Mouse (Mus musculus): ENCODE results near the gene Fblim1.
A peak's percentile ranks its signal among the peaks of the same experiment; 100 is the strongest.
"Not testable (repeated sequence)": the region's sequence is repeated elsewhere in the genome, so short reads cannot be mapped to it uniquely, and the experiment has no call there.

Fblim1 gene

DNA sequence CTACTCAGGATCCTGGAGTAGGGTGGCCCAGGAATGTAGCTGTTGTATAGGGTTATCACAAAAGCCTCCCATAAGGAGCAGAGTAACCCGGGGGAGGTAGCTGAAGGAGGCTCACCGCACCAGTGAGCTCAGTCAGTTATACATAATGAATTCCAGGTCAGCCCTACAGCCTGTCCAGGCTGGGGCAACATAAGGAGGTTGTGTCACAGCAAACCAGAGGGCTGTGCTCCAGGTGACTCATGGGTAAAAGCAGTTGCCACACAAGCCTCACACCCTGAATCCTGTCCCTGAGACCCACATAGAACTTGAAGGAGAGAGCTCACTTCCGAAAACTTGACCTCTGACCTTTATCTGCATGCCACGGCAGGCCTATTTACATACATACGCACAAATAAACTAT is 36.9 kb downstream of the Fblim1 start:
- DNase-seq (ENCODE audit: low spot score in 2 of 2) = no peak

- not testable (repeated sequence) for DNase-seq (ENCODE audit: low spot score in 2 of 2)
Observed at GRCm38 (mm10) chr4:141567174-141567573, 38.7 kb downstream of the Fblim1 start.

GRCm38 (mm10) chr4:141566187-141566586 is 39.7 kb downstream of the Fblim1 start:
- no peak for DNase-seq (ENCODE audit: low spot score in 2 of 2)

GRCm38 (mm10) chr4:141565325-141565724 is 40.6 kb downstream of the Fblim1 start:
- no peak for DNase-seq (ENCODE audit: low spot score in 2 of 2)

GRCm38 (mm10) chr4:141564660-141565059 is 41.2 kb downstream of the Fblim1 start:
- no peak for DNase-seq (ENCODE audit: low spot score in 2 of 2)

- DNase-seq (ENCODE audit: low spot score in 2 of 2) = no peak
Observed at GRCm38 (mm10) chr4:141564209-141564608, 41.7 kb downstream of the Fblim1 start.

- no peak for DNase-seq (ENCODE audit: low spot score in 2 of 2)
Observed at GRCm38 (mm10) chr4:141562281-141562680, 43.6 kb downstream of the Fblim1 start.

- DNase-seq (ENCODE audit: low spot score in 2 of 2) = not testable (repeated sequence)
Observed at GRCm38 (mm10) chr4:141561331-141561919, 44.5 kb downstream of the Fblim1 start.

- peak in 1 of 2 experiments; percentile 65 for DNase-seq (ENCODE audit: low spot score in 2 of 2)
Observed at GRCm38 (mm10) chr4:141559898-141560263, 46.0 kb downstream of the Fblim1 start.

GRCm38 (mm10) chr4:141559131-141559897 is 46.6 kb downstream of the Fblim1 start:
- peak; percentile 47 to 55 for DNase-seq (ENCODE audit: low spot score in 2 of 2)

- DNase-seq (ENCODE audit: low spot score in 2 of 2) = no peak
Observed at GRCm38 (mm10) chr4:141558658-141559057, 47.2 kb downstream of the Fblim1 start.

- not testable (repeated sequence) for DNase-seq (ENCODE audit: low spot score in 2 of 2)
Observed at GRCm38 (mm10) chr4:141556163-141556562, 49.7 kb downstream of the Fblim1 start.

DNA sequence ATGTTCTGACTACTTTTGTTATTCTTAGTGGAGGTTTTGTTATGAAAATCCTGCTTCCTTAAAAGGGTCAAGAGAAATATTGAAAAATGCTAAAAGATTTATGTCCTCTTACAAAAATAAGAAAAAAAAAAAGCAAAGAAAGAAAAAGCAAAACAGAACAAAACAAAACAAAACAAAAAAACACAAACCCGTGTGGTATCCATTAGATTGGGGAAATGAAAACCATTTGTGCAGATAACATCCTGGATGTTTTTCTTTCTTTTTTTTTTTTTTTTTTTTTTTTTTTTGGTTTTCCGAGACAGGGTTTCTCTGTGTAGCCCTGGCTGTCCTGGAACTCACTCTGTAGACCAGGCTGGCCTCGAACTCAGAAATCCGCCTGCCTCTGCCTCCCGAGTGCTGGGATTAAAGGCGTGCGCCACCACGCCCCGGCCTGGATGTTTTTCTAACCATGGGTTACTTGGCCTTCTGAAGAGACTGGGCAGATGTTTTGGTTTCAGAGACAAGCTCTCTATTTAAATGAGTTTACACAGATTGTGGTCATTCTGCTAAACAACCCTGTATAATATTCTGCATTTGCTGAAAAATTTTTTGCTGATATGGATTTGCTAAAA is 51.5 kb downstream of the Fblim1 start:
- not testable (repeated sequence) for DNase-seq (ENCODE audit: low spot score in 2 of 2)

DNA sequence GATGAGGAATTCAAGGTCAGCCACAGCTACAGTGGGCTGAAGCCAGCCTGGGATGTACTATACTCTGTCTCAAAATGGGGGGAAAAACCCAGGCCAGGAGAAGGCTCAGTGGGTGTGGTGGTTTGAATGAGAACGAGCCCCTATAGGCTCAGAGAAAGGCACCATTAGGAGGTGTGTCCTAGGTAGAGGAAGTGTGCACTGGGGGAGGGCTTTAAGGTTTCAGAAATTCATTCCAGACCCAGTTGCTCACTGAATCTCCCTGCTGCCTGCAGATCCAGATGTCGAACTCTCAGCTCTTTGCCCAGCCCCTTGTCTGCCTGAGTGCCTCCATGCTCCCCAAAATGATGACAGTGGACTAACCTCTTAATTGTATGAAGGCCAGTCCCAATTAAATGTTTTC is 53.4 kb downstream of the Fblim1 start:
- DNase-seq (ENCODE audit: low spot score in 2 of 2) = no peak

DNA sequence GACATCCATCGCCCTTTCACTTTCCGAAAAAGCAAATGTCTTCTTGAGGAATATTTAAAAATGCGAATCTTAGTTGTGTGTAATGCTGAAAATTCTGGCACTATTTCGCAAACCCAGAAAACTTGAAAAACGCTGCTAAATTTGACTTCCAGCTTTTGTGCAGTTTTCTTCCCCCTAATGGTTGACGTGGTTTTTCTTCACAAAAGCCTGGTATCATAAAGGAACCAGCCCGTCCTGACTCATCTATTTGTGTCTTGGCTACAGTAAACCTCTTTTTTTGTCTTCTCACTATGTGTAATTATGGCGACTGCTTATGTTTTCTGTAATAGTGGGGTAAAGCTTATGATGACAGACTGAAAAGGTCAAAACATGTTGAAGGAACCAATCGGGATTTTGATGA is 58.6 kb downstream of the Fblim1 start:
- DNase-seq (ENCODE audit: low spot score in 2 of 2) = no peak

DNA sequence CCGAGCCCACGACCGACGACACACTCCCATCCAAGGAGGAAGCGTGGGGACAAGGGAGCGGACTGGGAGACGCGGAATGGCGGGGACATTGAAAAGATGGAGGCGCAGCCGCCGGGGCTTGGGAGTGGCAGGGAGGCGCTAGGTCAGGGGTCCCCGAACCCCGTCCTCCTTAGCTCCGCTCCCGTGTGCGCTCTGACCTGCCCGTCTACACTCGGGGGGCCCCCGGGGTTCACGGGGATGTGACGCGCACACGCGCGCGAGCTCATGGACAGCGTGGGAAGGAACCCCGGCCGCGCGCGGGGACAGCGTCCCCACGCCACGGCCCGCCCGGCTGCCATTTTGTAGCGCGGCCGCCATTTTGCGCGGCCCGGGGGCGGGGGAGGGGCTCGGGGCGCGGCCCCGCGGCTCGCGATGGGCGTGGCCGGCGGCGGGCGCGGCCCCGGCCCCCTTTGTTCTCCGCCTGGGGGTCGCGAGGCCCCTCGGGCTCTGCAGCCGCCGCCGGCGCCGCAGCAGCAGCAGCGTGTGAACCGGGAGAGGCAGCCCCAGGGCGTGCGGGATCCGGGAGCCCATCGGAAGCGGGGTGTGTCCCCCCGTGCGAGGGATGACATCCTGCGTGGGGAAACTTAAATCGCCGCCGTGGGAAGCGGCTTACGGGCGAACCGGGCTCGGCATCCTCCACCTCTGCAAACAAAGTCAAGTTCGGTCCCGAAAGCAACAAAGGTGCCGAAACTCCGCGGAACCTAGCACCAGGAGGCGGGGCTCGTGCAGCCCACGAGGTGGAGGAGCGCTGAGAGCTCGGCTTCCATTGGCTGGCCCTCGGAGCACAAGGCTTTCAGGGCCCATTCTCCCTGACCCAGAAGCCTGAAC is 59.3 kb downstream of the Fblim1 start:
- peak; percentile 72 to 74 for DNase-seq (ENCODE audit: low spot score in 2 of 2)

- DNase-seq (ENCODE audit: low spot score in 2 of 2) = peak; percentile 96 to 99
Observed at GRCm38 (mm10) chr4:141545743-141546333, 60.1 kb downstream of the Fblim1 start.

- DNase-seq (ENCODE audit: low spot score in 2 of 2) = peak; percentile 33 to 42
Observed at GRCm38 (mm10) chr4:141545071-141545742, 60.7 kb downstream of the Fblim1 start.

GRCm38 (mm10) chr4:141544536-141544935 is 61.4 kb downstream of the Fblim1 start:
- no peak for DNase-seq (ENCODE audit: low spot score in 2 of 2)

DNA sequence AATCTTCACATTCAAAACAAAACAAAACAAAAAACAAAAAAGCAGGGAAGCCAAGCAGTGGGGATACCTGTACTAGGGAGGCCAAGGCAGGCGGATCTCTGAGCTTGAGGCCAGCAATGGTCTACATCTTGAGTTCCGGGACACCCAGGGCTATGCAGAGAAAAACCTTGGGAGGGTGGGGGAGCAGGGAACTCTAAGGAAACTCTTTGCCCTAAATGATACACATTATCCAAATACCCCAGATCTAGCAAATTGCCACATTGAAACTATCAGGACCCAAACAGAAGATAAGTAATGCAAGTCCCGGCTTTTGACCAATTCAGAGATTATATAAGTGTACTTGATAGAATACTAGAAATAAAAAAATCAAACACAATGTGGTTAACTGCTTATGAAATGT is 62.3 kb downstream of the Fblim1 start:
- no peak for DNase-seq (ENCODE audit: low spot score in 2 of 2)

DNA sequence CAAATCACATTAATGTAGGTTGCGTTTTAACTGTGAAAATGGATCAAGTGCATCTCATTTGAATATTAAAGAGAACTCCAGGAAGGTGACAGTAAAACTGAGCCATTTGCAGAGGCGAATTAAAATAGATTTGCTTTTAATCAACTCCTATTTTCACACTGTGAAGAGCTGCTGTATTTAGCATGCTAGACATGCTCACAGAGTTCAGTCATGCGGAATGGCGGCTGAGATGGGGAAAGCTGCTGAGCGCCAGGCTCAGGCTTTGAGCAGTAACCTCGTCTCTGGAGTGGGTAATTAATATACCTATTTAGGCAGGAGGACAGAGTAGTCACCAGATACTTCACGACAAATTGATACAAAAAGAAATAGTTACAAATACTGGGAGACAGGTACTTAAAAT is 64.0 kb downstream of the Fblim1 start:
- DNase-seq (ENCODE audit: low spot score in 2 of 2) = no peak
